Mouse (Mus musculus) 416B (cell line): ENCODE data around the gene Gse1.

Source experiments
- DNase-seq: peaks from one replicate; pipeline ENCODE4 v3.0.0; 2011; ENCODE audit warnings: low read depth

Gene Gse1

DNA sequence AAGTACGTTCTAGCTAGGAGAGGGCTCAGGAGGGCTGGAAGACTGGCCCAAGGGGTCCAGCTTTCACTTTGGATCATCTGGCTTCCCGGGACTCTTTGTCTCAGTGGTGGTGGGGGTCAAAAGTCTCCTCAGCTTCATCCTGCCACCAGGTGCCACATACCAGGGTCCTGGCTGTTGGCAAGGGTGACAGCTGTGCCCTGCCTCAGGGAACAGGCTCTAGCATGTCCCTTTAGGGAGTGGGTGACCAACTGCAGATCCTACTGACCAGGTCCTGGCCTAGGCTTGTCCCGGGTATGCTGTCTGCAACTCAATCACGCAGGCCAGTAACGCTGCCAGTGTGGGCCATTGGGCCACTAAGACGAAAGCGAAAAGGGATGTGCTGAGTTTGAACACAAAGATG, 15.7 kb upstream of the Gse1 start:
- DNase-seq = no peak

DNA sequence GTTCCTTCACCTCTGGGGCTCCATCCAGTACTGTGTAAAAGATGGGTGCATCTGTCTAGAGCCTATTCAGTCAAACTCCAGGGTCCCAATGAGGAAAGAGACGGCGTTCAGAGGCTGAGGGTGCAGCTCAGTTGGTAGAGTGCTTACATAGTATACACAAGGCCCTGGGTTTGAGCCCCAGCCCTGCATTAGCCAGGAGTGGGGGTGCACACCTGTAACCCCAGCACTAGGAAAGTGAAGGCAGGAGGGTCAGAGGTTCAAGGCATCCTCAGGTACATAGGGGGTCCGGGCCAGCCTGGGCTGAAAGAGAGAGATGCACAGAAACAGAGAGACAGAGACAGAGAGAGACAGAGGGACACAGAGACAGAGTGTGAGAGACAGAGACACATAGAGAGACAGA, 15.0 kb upstream of the Gse1 start:
- no peak for DNase-seq

DNA sequence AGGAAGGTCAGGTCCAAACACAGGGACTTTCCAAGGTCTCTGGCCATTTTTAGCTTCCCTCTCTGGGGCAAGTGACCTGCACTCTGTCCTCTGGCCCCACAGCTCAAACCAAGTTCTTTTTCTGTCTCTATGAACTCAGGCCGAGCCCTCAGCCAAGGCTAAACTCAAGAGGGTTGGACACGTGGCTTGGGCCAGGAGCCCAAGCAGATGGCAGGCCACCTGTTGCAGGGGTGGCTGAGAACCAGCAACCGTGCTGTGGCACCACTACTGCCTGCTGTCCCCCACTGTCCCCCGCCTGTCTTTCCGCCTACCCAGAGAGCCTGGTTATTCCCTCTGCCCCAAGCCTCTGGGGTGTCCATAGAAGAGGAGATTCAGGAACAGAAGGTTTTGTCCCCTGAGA, 14.3 kb upstream of the Gse1 start:
- no peak for DNase-seq

DNA sequence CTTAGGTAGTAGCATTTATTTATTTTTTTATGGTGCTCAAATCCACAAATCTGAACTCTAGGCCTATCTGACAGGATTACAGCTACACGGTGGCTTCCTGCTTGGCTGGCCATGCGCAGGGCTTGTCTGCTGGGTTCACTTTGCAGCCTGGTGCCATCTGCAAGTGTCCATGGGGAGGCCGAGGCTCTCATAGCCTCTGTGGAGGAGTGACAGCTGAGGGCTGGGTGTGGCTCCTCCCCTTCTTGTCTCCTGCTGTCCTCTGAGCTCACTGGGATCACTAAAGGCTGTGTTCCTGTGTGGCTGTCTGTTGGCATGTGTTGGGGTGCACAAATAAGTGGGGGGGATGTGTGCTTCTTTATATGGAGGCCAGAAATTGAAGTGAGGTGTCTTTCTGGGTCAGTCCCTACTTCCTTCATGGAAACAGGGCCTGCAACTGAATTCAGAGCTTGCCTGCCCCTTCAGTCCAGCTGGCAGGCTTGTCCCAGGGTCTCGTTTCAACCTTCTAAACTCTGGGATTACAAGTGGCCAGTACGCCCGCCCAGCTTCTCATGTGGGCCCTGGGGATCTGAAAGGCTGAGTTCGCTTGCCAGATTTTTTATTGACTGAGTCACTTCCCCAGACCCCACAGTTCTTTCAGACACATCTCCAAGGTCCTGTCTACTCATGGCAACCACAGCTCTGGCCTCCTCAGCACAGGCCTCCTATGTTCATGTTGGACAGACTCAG, 12.7 kb upstream of the Gse1 start:
- peak; percentile 4 for DNase-seq

DNA sequence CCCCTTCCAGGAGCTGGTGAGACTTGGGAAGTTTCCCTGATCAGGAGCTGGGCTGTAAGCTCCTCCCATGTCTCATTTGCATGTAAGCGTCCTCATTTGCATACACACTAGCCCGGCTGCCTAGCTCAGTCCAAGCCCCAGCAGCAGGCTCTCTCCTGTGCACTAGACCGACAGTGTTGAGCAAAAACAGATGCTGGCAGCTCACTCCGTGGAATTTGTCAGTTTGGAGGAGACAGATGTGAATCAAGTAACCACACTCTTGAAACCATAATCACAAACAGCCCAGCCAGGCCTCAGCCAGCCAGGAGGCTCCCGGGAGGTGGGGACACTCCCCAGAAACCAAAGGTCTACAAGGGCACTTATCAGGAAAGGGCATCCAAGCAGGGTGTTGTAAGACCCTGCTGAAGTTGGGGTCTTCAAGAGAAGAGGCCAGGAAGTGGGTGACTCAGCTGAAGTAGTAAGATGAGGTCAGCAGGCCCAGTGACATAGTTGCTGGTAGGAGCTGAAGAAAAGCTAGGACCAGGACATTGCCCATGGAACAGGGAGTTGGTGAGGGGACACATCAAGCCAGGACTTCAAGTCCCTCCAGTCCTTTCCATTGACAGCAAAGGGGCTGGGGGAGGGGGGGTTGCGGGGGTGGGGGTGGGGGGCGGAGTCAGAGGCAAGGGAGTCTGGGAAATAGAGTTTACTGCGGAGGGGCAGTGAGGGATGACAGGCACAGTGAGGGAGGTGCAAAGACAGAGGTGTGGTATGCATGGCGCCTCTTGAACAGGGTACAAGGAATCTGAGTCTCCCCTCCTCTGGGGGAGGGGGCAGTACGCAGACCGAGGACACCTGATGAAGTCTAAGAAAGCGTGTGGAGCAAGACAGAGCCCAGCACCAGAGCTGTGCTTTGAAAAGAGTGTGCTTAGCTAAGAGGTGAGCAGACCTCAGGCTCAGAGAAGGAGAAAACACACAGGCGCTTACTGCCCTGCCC, 11.1 kb upstream of the Gse1 start:
- DNase-seq = peak; percentile 32

DNA sequence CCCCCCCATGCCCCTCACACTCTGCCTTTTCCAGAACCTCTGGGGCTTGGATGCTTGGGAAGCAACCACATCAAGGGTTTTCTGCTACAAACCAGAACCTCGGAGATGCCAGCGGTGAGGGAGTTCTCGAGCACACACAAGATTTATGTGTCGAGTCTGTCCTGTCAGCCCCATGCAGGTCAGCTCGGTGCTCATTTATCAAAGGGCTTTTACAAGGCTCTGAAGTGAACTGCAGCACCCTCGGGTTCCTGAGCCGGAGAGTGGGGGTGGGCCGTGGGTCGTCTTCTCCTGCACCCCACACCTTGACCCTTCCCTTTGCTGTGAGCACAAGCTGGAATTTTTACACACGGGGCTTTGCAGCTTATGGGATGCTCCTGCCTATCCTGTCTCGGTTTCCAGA, 5.7 kb upstream of the Gse1 start:
- DNase-seq = no peak

DNA sequence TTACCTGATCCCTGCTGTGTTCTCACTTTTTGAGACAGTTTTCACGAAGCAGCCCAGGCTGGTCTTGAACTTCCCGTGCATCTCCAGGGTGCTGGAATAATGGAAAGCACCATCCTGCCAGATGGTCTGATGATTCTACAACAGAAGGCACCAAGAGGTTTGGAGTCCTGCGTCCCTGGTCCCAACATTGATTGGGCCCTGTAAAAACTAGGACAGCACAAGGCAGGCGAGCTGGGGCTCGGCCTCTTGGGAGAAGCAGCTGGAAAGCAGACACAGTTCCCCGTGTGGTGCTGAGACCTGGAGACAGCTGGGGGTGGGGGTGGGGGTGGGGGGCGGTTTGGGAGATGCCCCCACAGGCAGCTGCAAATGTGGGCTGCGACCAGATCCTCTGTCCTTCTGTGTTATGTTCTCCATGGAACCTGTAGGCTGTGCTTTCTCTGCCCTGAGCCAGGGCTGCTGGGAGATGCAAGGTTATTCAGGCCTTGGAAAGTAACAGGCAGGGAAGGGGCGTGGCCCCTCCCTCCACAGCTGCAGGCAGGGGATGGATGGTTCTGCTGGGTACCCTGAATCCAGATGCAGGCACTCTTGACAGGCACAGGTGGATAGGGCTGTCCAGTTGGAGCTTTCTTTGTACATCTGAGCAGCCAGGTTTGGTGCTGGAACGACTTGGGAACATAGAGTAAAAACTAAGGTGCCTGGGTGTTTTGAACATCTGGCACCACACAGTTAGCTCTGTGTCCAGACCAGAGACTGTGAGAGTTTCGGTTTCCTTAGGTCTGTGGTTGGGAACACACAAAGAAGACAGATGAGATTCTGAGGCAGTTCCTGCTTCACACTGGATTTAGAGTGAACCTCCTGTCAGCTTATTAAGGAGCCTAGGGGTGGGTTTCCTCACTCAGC, 3.5 kb upstream of the Gse1 start:
- DNase-seq = no peak

DNA sequence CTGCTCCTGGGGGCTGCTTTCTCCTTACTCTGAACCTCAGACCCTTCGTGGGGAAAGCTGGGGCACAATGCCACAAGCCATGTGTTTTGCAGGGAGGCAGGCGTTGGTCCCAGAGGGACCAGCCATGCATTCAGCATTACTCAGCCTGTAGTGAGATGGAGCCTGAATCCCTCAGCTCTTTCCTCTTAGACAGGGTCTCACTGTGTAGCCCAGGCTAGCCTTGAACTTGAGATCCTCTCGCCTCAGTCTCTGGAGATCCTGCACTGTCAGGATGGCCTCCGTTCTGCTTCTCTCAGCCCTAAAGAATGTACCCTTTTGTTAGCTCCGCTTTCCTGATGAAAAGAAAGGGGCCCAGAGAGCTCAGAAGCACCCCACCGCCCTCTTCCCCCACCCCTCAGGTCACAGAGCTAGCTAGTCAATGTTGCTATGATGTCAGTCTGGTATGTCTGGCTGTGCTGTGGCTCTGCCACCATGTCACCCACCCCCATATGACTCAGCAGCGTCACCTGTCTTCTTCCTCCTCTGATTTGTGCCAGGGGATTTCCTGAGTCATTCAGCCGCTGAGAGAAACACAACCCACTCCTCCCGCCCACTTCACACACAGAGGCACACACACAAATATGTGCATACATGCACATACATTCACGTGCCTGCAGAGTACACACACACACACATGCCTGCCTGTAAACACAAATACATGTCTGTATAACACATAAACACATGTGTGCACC, 2.7 kb upstream of the Gse1 start:
- peak; percentile 47 for DNase-seq

DNA sequence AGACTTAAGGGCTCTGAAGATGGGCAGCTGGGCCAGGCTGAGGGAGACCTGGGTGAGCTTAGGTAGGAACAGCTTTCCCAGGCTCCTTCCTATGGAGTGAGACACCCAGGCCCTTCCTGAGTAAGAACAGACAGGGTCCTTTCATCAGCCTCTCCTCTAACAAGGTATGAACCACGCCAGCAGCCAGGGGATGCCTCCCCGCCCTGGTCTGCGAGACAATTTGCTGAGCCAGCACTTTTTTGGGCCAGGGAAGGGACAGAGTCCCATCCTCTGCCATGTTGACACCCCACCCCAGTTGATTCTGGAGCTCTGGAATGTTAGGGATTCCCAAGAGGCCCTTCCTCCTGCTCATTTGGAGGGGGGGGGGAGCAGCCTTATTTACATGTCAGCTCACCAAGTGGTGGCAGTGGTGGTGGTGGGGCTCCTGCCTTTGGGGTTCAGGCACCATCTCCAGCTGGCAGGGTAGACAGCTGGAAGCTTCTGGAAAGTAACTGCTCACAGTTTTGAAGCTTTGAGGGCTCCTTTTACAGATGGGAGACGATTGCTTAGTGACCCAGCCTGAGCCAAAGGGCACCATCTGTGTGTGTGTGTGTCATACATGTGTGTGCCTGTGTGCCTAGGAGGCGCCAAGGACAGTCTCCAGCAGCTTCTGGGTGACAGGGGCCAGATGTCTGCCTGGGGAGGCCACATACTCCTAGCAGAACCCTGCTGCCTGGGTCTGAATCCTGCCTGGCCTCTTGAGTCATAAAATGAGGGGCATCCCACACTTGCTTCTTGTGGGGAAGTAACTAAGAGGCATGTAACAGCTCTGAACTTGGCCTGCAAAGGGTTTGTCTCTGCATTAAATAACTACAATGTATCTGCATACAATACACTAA, 1.3 kb upstream of the Gse1 start:
- DNase-seq = no peak

DNA sequence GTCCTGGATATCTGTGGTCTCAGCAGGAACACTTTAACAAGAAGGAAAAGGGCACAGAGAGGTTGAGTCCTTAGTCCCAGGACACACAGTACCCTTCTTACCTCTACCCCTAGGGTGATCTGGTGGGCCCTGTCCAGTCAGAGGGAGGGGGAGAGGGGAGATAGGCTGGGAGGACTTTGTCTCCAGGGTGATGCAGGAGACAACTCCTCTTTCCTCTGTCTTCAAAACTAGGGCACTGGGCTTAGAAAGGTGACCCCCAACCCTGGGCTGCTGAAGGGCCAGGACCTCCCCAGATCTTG, 729 bp upstream of the Gse1 start:
- DNase-seq = no peak

DNA sequence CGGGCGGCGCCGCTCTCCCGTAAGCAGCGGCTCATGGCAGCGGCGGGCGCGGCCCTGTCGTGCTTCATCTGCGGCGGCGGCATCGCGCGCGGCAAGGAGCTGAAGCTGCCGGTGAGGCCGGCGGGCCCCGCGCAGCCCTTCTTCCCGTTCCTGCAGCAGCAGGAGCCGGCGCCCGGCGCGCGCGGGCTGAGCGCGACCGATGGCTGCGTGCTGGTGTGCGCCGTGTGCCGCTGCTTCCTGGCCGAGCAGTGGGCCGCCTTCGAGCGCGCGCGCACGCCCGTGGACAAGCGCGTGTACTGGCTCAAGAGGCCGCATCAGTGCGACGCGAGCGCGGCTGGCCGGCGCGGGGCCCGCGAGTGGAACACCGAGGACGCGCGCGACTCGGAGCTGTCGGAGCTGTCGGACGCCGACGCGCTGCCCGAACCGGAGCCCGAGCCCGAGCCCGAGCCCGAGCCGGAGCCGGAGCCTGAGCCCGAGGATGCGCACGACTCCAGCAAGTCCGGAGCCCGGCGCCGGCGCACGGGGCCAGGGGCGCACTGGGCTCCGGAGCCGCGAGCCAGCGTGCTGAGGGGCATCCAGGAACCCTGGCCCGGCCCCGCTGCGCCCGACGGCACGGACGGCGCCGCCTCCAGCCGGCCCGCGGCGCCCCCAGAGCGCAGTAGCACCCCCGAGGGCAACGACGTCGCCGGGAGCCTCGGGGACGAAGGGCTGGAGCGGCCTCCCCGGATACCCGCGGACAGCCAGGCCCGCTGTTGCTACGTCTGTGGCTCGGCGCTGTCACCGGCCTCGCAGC, 721 bp downstream of the Gse1 start:
- no peak for DNase-seq

DNA sequence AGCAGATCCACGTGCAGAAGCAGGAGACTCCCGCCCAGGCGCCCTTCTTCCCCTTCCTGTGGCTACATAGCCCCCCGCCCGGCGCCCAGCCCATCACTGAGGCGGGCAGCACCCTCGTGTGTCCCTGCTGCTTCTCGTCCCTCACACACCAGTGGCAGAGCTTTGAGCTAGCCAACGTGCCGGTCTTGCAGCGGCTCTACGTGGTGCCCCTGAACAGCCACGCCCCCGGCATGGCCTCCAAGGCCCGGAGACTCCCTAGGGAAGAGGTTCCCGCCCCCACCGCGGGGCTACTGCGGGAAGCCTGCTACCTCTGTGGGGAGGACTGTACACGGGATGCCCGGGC, 1.3 kb downstream of the Gse1 start:
- DNase-seq = no peak

DNA sequence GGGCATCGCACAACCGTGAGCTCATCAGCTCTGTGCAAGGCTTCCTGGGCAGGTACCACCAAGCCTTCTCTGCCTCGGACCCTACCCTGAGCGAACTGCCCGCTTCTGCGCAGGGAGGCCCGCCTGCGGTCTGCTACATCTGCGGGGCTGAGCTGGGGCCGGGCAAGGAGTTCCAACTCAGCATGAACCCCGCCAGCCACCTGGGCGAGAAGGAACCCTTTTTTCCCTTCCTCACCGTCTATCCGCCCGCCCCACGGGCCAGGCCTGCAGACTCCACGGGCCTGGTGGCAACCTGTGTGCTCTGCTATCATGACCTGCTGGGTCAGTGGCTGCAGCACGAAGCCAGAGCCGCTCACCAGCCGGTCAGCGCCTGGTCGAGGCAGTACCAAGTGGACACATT, 1.8 kb downstream of the Gse1 start:
- no peak for DNase-seq

DNA sequence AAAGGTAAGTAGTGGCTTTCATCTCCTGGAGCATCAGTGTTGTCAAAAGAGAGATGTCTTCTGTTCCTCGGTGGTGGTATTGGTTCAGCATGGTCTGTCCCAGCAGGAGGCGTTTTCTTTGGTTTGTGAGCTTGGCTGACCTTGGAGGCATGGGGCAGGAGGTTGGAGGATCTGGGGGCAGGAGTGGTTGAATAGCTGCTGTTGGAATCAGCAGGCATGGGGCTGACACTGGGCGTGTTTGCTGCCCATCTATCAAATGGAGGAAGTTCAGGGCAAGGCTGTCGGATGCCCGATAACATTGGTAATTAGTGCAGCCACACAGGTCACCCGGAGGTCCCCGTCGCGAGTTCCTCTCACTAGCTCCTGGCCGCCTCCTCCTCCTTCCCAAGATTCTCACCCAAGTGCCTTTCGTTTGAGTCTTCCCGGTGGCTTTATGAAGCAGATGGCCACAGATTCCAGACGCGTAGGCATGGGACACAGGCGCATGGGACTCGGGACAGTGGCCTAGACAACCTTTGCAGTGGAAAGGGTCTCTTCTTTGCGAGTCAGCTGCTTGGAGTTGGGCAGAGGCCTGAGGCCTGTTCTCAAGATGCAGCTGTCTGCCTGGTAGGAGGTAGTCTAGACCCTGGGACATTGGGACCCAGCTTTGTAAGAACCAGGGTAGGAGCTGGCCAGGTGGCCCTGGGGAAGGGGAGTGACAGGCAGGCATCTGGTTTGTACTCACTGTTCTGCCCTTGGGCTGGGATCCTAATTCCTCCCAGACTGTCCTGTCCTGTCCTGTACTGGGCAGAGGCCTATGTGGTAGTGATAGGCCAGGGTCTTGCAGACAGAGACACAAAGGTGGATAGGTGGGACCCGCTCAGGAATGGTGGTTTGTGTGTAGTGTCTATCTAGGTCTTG, 2.7 kb downstream of the Gse1 start:
- DNase-seq = no peak

DNA sequence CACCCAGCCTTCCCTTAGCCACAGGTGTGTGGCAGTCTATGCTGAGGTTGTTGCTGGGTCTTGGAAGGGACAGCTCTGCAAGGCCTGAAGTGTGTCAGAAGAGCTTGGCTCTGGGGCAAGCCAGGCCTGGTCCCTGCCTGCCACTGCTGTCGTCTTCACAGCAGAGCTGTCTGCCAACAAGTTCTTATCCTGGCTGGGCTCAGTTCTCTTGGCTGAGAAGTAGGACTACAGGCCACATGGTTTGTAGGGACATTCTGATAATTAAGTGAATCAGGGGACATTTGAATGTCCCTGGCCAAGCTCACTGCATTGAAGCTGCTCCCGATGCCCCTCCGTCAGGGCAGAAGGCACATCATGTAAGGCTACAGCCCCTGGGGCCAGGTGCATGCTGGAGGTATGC, 3.6 kb downstream of the Gse1 start:
- no peak for DNase-seq

DNA sequence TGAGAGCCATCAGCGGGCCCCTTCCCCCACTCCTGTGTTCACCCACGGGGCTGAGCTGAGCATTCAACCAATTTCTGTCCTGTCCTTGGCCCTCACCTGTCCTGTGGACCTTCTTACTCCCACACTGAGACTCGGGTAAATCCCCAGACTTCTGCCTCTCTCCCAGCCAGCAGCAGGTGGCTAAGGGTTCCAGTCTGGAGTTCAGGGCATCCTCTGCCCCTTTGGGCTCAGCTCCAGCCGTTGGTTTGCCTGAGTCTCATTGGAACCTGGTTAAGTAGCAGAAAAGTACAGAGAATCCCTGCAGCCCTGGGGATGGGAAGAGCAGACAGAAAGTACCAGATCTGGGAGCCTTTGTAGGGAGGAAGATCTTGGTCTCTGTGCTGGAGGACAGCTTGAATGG, 4.1 kb downstream of the Gse1 start:
- no peak for DNase-seq

DNA sequence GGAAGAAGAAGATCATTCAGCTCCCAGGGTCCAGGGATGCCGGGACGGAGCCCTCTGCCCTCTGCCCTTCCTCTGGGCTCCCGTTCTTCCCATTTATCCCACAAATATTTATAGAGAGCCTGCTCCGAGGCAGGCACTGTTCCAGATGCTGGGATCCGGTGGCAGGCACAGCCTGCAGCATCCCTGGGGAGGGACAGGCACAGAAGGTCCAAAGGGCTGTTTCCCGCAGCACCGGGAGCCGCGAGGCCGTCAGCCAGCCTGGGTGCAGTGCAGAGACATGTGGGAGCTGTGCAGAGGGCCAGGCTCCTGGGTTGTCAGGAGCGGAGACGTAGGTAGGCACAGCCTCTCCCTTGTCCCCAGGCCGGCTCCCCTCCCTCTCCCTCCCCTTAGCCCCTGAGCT, 4.7 kb downstream of the Gse1 start:
- DNase-seq = no peak

DNA sequence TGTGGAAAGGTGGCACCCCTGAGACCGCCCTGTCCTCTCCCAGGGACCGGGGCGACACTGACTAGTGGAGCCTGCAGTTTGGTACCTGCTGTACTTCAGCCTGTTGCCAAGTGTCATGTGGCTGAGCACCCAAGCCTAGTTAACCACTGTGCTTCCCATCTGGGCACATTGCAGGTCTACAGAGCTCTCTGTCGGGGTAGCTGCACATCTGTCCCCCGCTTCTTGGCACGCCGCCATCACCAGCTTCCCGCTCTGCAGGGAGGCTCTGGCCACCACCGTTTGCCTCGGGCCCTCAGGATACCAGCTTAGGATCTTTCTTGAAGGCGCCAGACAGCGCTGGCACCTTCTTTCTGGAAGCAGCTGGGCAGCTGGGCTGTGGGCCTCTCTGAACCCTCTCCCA, 6.2 kb downstream of the Gse1 start:
- DNase-seq = no peak

DNA sequence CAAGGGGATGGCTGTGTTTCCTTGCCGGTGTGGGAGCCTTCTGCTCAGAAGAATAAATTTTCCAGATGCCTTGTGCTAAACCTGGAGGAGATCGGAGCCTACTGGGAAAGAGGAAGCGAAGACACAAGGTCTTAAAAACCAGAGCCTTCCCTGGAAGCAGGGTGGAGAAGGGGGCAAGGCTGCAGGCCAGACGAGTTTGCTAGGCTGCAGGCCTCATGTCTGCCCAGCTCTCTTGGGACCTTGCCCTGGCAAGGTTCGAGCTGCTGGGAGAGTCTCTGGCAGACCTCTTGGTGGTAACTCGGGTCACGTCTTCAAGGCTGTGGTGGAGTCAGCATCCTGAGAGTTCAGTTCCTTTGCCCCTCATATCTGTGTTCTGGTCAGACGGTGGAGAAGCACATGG, 6.6 kb downstream of the Gse1 start:
- DNase-seq = no peak
